Mouse (Mus musculus) mature B cell (primary cell): ENCODE results near the gene Ubl3.

Source experiments
- in situ Hi-C: fragments of 300-500 bp; cut with MboI; formaldehyde crosslinking; loops from 2 replicates; pipeline ENCODE4 v1.14.3; 2019

Gene Ubl3

GRCm38 (mm10) chr5:148563281-148563680, 10.7 kb upstream of the Ubl3 start:
- in situ Hi-C loops = no loop called here

GRCm38 (mm10) chr5:148562235-148562634, 9.6 kb upstream of the Ubl3 start:
- in situ Hi-C loops = no loop called here

GRCm38 (mm10) chr5:148559261-148559958, 6.8 kb upstream of the Ubl3 start:
- in situ Hi-C loops = no loop called here

- in situ Hi-C loops = no loop called here
Measured at GRCm38 (mm10) chr5:148558472-148558871, 5.9 kb upstream of the Ubl3 start.

GRCm38 (mm10) chr5:148556509-148556908, 3.9 kb upstream of the Ubl3 start:
- in situ Hi-C loops = no loop called here

- in situ Hi-C loops = no loop called here
Measured at GRCm38 (mm10) chr5:148555156-148555555, 2.6 kb upstream of the Ubl3 start.

- in situ Hi-C loops = no loop called here
Measured at GRCm38 (mm10) chr5:148554701-148555100, 2.1 kb upstream of the Ubl3 start.

GRCm38 (mm10) chr5:148554242-148554641, 1.7 kb upstream of the Ubl3 start:
- in situ Hi-C loops = no loop called here

GRCm38 (mm10) chr5:148553723-148554122, 1.1 kb upstream of the Ubl3 start:
- in situ Hi-C loops = no loop called here

GRCm38 (mm10) chr5:148551764-148552136, 839 bp downstream of the Ubl3 start:
- in situ Hi-C loops = no loop called here

- in situ Hi-C loops = no loop called here
Measured at GRCm38 (mm10) chr5:148550821-148551763, 1.5 kb downstream of the Ubl3 start.

- in situ Hi-C loops = no loop called here
Measured at GRCm38 (mm10) chr5:148550393-148550792, 2.2 kb downstream of the Ubl3 start.

GRCm38 (mm10) chr5:148549307-148549706, 3.3 kb downstream of the Ubl3 start:
- in situ Hi-C loops = no loop called here

GRCm38 (mm10) chr5:148548568-148548967, 4.0 kb downstream of the Ubl3 start:
- in situ Hi-C loops = no loop called here

GRCm38 (mm10) chr5:148547870-148548456, 4.6 kb downstream of the Ubl3 start:
- in situ Hi-C loops = no loop called here

GRCm38 (mm10) chr5:148546970-148547369, 5.6 kb downstream of the Ubl3 start:
- in situ Hi-C loops = no loop called here

- in situ Hi-C loops = no loop called here
Measured at GRCm38 (mm10) chr5:148544733-148545132, 7.9 kb downstream of the Ubl3 start.

GRCm38 (mm10) chr5:148542196-148542595, 10.4 kb downstream of the Ubl3 start:
- in situ Hi-C loops = no loop called here

- in situ Hi-C loops = no loop called here
Measured at GRCm38 (mm10) chr5:148535669-148536430, 16.7 kb downstream of the Ubl3 start.

- in situ Hi-C loops = no loop called here
Measured at GRCm38 (mm10) chr5:148534644-148535043, 17.9 kb downstream of the Ubl3 start.

GRCm38 (mm10) chr5:148533924-148534323, 18.7 kb downstream of the Ubl3 start:
- in situ Hi-C loops = no loop called here

- in situ Hi-C loops = no loop called here
Measured at GRCm38 (mm10) chr5:148532201-148532600, 20.4 kb downstream of the Ubl3 start.
